Mouse (Mus musculus) lung, postnatal 10 days (tissue): ENCODE data around the gene Lrr1.
"Not testable (repeated sequence)": the region's sequence is repeated elsewhere in the genome, so short reads cannot be mapped to it uniquely, and the experiment has no call there.

ENCODE experiments used
- DNase-seq: peaks from one replicate; pipeline ENCODE4 v3.0.0; 2021

Gene Lrr1

DNA sequence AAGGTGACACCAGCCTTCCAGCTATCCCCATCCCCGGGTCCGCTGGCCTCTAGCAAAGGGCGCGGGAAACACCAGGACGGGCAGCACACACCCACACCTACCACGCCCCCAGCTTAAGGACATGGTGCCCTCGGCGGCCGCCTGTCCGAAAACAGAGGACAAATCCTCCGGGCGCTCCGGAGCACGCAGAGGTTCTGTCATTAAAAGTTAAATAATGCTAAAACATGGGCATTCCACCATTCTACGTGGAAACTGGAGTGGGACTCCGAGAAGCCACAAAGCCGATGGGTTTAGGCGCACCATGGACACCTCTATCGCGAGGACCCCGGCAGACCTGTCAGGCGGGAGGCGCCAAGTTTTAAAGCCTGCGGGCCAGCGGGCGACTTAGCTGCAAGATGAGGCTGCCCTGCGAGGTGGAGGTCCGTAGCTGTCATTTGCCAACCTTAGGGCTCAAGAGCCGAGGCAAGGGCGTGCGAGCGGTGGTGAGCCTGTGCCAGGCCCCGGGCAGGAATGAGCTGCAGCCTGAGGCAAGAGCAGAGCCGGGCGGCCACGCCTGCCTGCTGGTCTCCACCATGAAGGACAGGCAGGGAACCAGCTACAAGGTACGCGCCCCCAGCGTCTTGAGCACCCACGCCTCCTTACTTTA is at the start of gene Lrr1:
TSS of gene Lrr1 (plus strand) at position 354 of the 646 bp plus-strand sequence.
- DNase-seq, result peak; percentile 87

DNA sequence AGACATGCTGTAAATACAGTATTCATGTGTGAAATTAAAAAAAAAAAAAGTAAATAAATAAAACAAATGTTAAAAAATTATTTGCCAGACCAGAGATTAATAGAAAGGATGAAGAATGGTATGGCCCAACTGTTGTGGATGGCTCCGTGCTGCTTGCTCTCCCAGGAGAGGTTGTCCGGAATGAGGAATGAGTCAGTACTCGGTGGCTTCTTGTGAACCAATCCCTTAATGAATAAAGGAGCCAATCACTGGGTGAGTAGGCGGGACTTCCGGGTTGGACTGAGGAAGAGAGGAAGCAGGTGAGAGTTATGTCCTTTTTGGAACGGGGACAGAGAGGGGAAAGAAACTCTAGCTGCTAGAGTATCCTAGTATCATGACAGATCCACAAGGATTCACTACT is 48.7 kb upstream of the Lrr1 start:
- DNase-seq, result no peak

DNA sequence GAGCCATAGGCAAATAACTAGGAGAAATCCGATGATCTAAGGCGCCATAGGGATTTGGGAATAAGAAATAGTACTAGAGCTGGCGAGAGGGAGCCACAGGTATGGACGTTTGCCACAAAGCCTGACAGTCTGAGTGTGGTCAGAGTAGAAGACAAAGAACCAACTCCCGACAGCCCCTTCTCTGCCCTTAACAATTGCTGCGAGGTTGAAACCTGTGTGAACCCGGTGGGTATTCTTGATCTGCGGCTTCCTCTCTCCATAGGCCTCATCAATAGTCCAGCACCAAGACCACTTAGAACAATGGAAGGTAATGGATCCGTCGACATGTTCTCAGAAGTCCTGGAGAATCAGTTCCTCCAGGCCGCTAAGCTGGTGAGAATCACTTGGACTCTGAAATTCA is 45.8 kb upstream of the Lrr1 start:
- no peak for DNase-seq

GRCm38 (mm10) chr12:69125066-69125465 is 43.5 kb upstream of the Lrr1 start:
- no peak for DNase-seq

GRCm38 (mm10) chr12:69127170-69127569 is 41.4 kb upstream of the Lrr1 start:
- DNase-seq, result no peak

DNA sequence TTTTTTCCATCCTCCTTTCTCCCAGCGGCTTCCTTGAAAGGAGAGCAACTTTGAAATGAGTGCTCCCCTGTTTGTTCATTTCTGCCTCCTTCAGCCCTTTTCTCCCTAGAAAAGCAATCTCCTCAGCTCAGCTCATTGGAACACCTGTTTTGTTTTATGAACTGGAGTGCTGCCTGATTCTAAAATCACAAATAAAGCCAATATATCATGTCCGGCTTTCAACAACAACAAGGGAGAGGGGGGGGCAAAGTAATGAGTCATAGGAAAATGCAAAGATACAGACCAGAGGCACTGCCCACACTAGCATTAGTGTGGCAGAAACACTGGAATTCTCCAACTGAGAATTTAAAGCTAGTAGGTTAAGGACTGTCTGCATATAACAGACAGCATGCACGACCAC is 41.0 kb upstream of the Lrr1 start:
- DNase-seq, result no peak

- no peak for DNase-seq
Measured at GRCm38 (mm10) chr12:69129634-69130310, 38.8 kb upstream of the Lrr1 start.

DNA sequence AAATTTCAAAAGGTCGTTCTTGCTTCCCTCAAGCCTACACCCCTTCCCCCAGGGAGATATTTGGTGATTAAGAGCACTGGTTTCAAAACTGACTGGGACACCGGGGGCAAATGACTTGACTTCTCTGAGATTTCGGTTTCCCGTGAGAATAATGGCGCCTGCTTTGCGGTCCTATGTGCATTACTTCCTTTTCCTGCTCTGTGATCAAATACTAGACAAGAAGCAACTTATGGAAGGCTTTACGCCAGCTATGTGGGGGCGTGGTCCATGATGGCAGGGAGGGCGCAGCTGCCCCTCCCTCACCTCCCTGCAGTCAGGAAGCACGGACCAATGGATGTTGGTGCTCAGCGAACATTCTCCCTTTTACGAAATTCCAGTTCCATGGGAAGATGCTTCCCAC is 38.1 kb upstream of the Lrr1 start:
- DNase-seq, result no peak

- DNase-seq, result no peak
Measured at GRCm38 (mm10) chr12:69131267-69131666, 37.3 kb upstream of the Lrr1 start.

DNA sequence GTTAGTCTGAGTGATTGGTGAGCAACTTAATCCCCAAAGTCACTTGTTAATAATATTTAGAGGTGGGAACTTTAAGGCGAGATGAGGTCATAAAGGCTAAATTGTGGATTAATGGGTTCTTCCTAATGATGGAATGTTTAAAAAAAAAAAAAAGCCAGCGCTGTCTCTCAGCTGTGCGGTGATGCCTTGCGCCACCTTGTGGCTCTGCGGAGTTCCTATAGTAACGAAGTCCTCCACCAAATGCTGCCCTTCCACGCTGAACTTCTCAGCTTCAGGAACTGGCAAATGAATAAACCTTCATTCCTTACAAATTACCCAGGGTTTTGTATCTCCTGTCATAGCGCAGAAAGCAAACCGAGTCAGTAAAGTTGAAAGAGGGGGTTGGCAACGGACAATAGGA is 36.6 kb upstream of the Lrr1 start:
- peak; percentile 53 for DNase-seq

- no peak for DNase-seq
Measured at GRCm38 (mm10) chr12:69139201-69139600, 29.4 kb upstream of the Lrr1 start.

GRCm38 (mm10) chr12:69139841-69140240 is 28.8 kb upstream of the Lrr1 start:
- DNase-seq, result no peak

- no peak for DNase-seq
Measured at GRCm38 (mm10) chr12:69143460-69143859, 25.2 kb upstream of the Lrr1 start.

DNA sequence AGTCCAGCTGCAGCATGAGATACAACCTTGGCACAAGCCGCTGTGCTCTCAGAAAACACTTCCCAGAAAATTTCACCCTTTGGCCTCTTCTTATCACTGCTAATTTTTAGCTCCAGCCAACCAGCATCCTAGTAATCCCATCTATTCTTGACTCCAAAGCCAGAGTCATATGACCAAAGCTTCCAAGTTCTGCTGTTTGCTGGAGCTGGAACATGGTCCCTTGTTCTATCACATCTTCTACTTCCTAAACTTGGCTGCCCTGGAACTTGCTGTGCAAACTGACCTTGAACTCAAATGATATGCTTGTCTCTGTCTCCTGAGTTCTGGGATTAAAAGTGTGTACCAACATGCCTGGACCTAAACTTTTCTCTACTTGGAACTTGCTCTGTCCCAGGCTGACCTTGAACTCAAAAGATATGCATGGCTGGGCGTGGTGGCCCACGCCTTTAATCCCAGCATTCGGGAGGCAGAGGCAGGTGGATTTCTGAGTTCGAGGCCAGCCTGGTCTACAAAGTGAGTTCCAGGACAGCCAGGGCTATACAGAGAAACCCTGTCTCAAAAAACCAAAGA is 21.4 kb upstream of the Lrr1 start:
- no peak for DNase-seq

- no peak for DNase-seq
Measured at GRCm38 (mm10) chr12:69150049-69150448, 18.6 kb upstream of the Lrr1 start.

DNA sequence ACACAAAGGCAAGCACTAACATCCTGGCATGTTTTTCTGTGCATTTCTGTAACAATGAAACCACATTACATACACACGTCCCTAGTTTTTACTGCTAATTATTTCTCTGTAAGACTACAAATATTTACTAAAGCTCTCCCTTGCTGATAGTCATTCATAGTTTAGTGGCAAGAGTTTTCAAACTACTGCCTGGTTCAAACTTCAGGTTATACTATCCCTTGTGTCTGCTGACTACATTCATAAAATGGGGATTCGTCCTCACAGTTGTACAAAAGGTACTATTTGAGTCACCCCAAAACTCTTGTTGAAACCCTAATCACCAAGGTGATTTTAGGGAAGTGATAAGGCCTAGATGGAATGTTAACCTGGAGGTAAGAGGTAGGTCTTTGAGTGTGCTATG is 12.7 kb upstream of the Lrr1 start:
- no peak for DNase-seq

- DNase-seq, result no peak
Measured at GRCm38 (mm10) chr12:69156436-69156835, 12.2 kb upstream of the Lrr1 start.

DNA sequence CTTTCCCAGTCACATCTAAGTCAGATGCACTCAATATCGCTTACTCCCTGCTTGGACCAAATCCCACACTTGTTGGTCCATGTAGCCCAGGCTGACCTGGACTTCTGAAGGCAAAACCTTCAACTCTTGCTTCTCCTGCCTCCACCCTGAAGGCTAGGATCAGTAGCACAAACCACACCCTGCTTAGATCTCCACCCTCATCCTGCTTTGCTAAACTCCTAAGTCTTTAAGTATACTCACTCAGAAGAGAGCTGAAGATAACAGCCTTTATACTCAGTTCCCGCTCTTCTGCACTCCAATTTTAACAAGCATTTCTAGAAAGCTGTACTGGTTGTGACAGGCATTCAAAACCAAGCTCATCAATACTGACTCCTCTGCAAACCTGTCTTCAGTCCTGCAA is 11.5 kb upstream of the Lrr1 start:
- DNase-seq, result no peak

DNA sequence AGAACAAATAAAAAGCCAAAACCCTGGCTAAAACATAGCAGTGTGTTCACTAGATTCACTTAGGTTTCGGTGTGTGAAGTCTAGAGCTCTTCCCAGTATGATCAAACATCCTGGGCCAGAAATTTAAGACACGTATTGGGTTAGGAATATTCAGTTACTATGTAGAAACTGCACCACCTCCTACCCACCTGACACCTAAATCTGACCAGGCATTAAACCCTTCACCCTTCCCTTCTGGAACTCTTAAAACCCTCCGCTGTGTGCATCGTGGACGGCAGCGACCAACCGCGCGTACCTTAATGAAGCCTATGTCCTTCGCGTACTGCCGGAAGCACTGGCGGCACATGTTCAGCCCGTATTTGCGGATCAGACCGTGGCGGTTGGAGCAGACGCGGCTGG is 10.2 kb upstream of the Lrr1 start:
- no peak for DNase-seq

- peak; percentile 98 for DNase-seq
Measured at GRCm38 (mm10) chr12:69158765-69159577, 9.6 kb upstream of the Lrr1 start, which contains the start of gene Rps29. TSS of gene Rps29 (minus strand) at chr12:69159186.

GRCm38 (mm10) chr12:69159578-69159940 is 9.1 kb upstream of the Lrr1 start:
- peak; percentile 39 for DNase-seq

- DNase-seq, result not testable (repeated sequence)
Measured at GRCm38 (mm10) chr12:69160677-69161076, 7.9 kb upstream of the Lrr1 start.

- not testable (repeated sequence) for DNase-seq
Measured at GRCm38 (mm10) chr12:69163586-69163985, 5.0 kb upstream of the Lrr1 start.

DNA sequence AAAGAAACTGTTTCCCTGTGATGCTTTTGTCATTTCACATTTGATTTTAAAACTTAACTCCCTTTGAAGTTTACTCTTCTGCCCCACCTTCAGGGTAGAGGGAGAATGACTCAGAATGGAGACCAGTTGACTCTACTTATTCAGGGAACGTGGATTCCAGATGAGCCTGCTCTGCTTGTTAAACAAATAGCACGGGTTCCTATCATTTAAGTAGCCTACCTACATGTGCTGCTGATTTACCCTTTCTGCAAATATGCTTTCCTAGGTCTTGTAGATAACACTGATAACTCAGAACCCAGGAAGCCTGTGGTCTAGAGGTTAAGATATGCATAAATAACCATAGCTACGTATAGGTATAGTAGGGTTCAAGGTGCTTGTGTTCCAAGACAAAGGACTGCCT is 3.7 kb upstream of the Lrr1 start:
- DNase-seq, result no peak
